Mouse (Mus musculus): ENCODE measurements around the gene Myh14. TPM values are rescaled to one million over a fixed set of nuclear protein-coding genes. Genes with fewer than 3 reads are reported as not detected.

Gene Myh14
- polyA plus RNA-seq, 2 experiments = 2.5 to 3.7 TPM

GRCm38 (mm10) chr7:44572213-44572701 lies 98.4 kb downstream of the Myh14 start, which contains the start of gene Napsa:
Gene Napsa, plus strand, starts transcription at chr7:44572380.
- no peak for ATAC-seq (ENCODE audit: low FRiP score, low read depth)
- no peak for DNase-seq (ENCODE audit: low spot score)
- 40% methylated on average over 7 of the region's 7 CpGs for WGBS

DNA sequence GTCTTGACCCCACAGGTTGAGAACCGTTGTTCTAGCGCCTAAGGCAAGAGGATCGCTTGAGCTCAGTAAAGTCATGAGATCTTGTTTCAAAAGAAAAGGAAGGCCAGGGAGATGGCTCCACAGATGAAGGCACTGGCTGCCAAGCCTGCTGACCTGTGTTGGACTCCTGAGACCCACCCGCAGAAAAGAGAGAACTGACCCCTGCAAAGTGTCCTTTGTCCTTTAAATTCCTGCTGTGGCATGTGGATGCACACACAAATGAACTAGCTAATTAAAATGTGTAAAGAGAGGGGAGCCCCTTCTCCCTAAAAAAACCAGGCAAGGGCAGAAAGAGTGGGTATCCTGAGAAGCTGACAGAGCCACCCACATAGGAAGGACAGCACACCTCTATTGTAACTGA lies 98.8 kb downstream of the Myh14 start:
- DNase-seq (ENCODE audit: low spot score) (no peak), ATAC-seq (ENCODE audit: low FRiP score, low read depth) (no peak)
- TF ChIP-seq POLR2A (IDR thresholded peaks at IDR 0.05; ENCODE audit: borderline replicate concordance, extremely low read depth, insufficient read depth, insufficient read length) = no peak
- Histone ChIP-seq H3K4me3 (replicated peaks; ENCODE audit: low read length) (no peak overlapping the region), H3K9ac (ENCODE audit: low read depth, low read length, severe bottlenecking) (no peak overlapping the region), H3K36me3 (ENCODE audit: control insufficient read depth, insufficient read depth, low read length) (no peaks in the 10 kb centered on the region), H3K9me3 (ENCODE audit: control insufficient read depth, low read length) (no peaks in the 10 kb centered on the region), H3K4me2 (replicated peaks; ENCODE audit: low read depth, low read length, severe bottlenecking) (no peak overlapping the region), H3K4me1 (ENCODE audit: control insufficient read depth, insufficient read depth, low read length) (no peaks in the 10 kb centered on the region), H3K27me3 (ENCODE audit: control insufficient read depth, insufficient read depth, low read length) (no peaks in the 10 kb centered on the region), H3K27ac (replicated peaks; ENCODE audit: low read depth, low read length) (no peak overlapping the region)
- WGBS = 52% methylated on average over 4 of the region's 4 CpGs

More at GRCm38 (mm10) chr7:44572213-44572701, 98.4 kb downstream of the Myh14 start, which contains the start of gene Napsa:
- no peaks in the 10 kb centered on the region for H3K27me3 ChIP-seq (ENCODE audit: control insufficient read depth, insufficient read depth, low read length)
- H3K36me3 ChIP-seq (ENCODE audit: control insufficient read depth, insufficient read depth, low read length) = no peaks in the 10 kb centered on the region
- H3K4me3 ChIP-seq (replicated peaks; ENCODE audit: low read length) = no peak within 1 kb of the TSS
- TF ChIP-seq POLR2A (IDR thresholded peaks at IDR 0.05; ENCODE audit: borderline replicate concordance, extremely low read depth, insufficient read depth, insufficient read length) = no peak
- H3K4me2 ChIP-seq (replicated peaks; ENCODE audit: low read depth, low read length, severe bottlenecking) = no peak within 1 kb of the TSS
- no peaks in the 10 kb centered on the region for H3K4me1 ChIP-seq (ENCODE audit: control insufficient read depth, insufficient read depth, low read length)
- H3K9ac ChIP-seq (ENCODE audit: low read depth, low read length, severe bottlenecking) = no peak within 1 kb of the TSS
- H3K9me3 ChIP-seq (ENCODE audit: control insufficient read depth, low read length) = no peaks in the 10 kb centered on the region
- no peak within 1 kb of the TSS for H3K27ac ChIP-seq (replicated peaks; ENCODE audit: low read depth, low read length)

DNA sequence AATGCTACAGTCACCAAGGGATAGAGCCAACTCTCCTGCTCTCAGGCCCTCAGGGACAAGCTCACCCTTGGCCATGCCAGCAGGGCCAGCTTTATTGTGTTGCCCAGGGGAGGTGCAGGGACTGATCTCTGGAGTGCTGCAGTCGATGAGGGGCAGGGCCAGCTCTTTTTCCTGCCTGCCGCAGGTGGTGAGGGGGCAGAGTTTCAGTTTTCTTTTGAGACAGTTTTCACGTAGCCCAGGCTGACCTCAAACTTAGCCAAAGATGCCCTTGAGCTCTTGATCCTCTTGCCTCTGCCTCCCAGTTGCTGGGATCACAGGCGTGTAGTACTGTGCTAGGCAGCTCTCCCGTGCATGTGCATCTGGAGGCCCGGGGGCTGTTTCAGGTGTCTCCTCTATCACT lies 99.7 kb downstream of the Myh14 start:
- no peak for ATAC-seq (ENCODE audit: low FRiP score, low read depth)
- 82% methylated on average over 6 of the region's 6 CpGs for WGBS
- Histone ChIP-seq H3K9ac (ENCODE audit: low read depth, low read length, severe bottlenecking) (no peak overlapping the region), H3K4me2 (replicated peaks; ENCODE audit: low read depth, low read length, severe bottlenecking) (no peak overlapping the region), H3K4me3 (replicated peaks; ENCODE audit: low read length) (no peak overlapping the region), H3K27me3 (ENCODE audit: control insufficient read depth, insufficient read depth, low read length) (no peaks in the 10 kb centered on the region), H3K9me3 (ENCODE audit: control insufficient read depth, low read length) (no peaks in the 10 kb centered on the region), H3K4me1 (ENCODE audit: control insufficient read depth, insufficient read depth, low read length) (no peaks in the 10 kb centered on the region), H3K27ac (replicated peaks; ENCODE audit: low read depth, low read length) (no peak overlapping the region), H3K36me3 (ENCODE audit: control insufficient read depth, insufficient read depth, low read length) (no peaks in the 10 kb centered on the region)
- no peak for DNase-seq (ENCODE audit: low spot score)
- TF ChIP-seq POLR2A (IDR thresholded peaks at IDR 0.05; ENCODE audit: borderline replicate concordance, extremely low read depth, insufficient read depth, insufficient read length) = no peak

DNA sequence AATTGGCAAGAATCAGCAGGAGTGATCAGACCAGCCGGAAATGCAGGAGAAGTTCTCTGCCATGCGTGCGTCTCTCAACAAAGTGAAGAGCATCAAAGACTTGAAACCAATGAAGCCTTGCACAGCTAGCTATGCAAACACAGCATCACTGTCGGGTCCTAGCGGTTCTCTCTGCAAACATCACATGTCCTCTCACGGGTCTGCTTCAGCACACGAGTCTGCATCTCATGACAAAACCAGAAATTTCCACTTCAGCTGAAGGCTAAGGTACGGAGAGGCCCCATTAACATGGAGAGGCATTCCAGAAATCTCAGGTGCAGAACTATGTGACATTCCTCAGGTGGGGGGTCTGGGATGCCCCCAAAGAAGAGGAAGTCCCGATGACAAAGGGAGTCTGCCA lies 101.8 kb downstream of the Myh14 start:
- ATAC-seq (ENCODE audit: low FRiP score, low read depth) = no peak
- no peak for TF ChIP-seq POLR2A (IDR thresholded peaks at IDR 0.05; ENCODE audit: borderline replicate concordance, extremely low read depth, insufficient read depth, insufficient read length)
- H3K4me2 ChIP-seq (replicated peaks; ENCODE audit: low read depth, low read length, severe bottlenecking) = no peak overlapping the region
- H3K4me3 ChIP-seq (replicated peaks; ENCODE audit: low read length) = no peak overlapping the region
- H3K9ac ChIP-seq (ENCODE audit: low read depth, low read length, severe bottlenecking) = no peak overlapping the region
- WGBS = 66% methylated on average over 9 of the region's 9 CpGs
- H3K4me1 ChIP-seq (ENCODE audit: control insufficient read depth, insufficient read depth, low read length) = no peaks in the 10 kb centered on the region
- H3K27me3 ChIP-seq (ENCODE audit: control insufficient read depth, insufficient read depth, low read length) = no peaks in the 10 kb centered on the region
- no peak overlapping the region for H3K27ac ChIP-seq (replicated peaks; ENCODE audit: low read depth, low read length)
- no peak for DNase-seq (ENCODE audit: low spot score)
- no peaks in the 10 kb centered on the region for H3K9me3 ChIP-seq (ENCODE audit: control insufficient read depth, low read length)
- no peaks in the 10 kb centered on the region for H3K36me3 ChIP-seq (ENCODE audit: control insufficient read depth, insufficient read depth, low read length)

GRCm38 (mm10) chr7:44565414-44565813 lies 105.2 kb downstream of the Myh14 start:
- H3K4me3 ChIP-seq (replicated peaks; ENCODE audit: low read length) = no peak overlapping the region
- no peaks in the 10 kb centered on the region for H3K36me3 ChIP-seq (ENCODE audit: control insufficient read depth, insufficient read depth, low read length)
- H3K9ac ChIP-seq (ENCODE audit: low read depth, low read length, severe bottlenecking) = no peak overlapping the region
- 74% methylated on average over 6 of the region's 6 CpGs for WGBS
- no peak overlapping the region for H3K27ac ChIP-seq (replicated peaks; ENCODE audit: low read depth, low read length)
- H3K4me1 ChIP-seq (ENCODE audit: control insufficient read depth, insufficient read depth, low read length) = no peaks in the 10 kb centered on the region
- no peaks in the 10 kb centered on the region for H3K27me3 ChIP-seq (ENCODE audit: control insufficient read depth, insufficient read depth, low read length)
- TF ChIP-seq POLR2A (IDR thresholded peaks at IDR 0.05; ENCODE audit: borderline replicate concordance, extremely low read depth, insufficient read depth, insufficient read length) = no peak
- no peak overlapping the region for H3K4me2 ChIP-seq (replicated peaks; ENCODE audit: low read depth, low read length, severe bottlenecking)
- no peaks in the 10 kb centered on the region for H3K9me3 ChIP-seq (ENCODE audit: control insufficient read depth, low read length)
- DNase-seq (ENCODE audit: low spot score) = no peak
- ATAC-seq (ENCODE audit: low FRiP score, low read depth) = no peak

- Histone ChIP-seq H3K27me3 (ENCODE audit: control insufficient read depth, insufficient read depth, low read length) (no peaks in the 10 kb centered on the region), H3K4me2 (replicated peaks; ENCODE audit: low read depth, low read length, severe bottlenecking) (no peak overlapping the region), H3K36me3 (ENCODE audit: control insufficient read depth, insufficient read depth, low read length) (no peaks in the 10 kb centered on the region), H3K27ac (replicated peaks; ENCODE audit: low read depth, low read length) (no peak overlapping the region), H3K4me3 (replicated peaks; ENCODE audit: low read length) (no peak overlapping the region), H3K9me3 (ENCODE audit: control insufficient read depth, low read length) (no peaks in the 10 kb centered on the region), H3K9ac (ENCODE audit: low read depth, low read length, severe bottlenecking) (no peak overlapping the region), H3K4me1 (ENCODE audit: control insufficient read depth, insufficient read depth, low read length) (no peaks in the 10 kb centered on the region)
- WGBS = 86% methylated on average over 10 of the region's 10 CpGs
- DNase-seq (ENCODE audit: low spot score) (no peak), ATAC-seq (ENCODE audit: low FRiP score, low read depth) (no peak)
- TF ChIP-seq POLR2A (IDR thresholded peaks at IDR 0.05; ENCODE audit: borderline replicate concordance, extremely low read depth, insufficient read depth, insufficient read length) = no peak
These were observed 106.2 kb downstream of the Myh14 start for GRCm38 (mm10) chr7:44564486-44564885.

Measured in limb, embryonic 14.5 days (tissue).